Mouse (Mus musculus): ENCODE data around the gene Fam107b. TPM values are rescaled to one million over a fixed set of nuclear protein-coding genes. Genes with fewer than 3 reads are reported as not detected.

Gene Fam107b
- polyA plus RNA-seq, 1 experiment from 2014 or later: 39.1 TPM

- WGBS: 91% methylated on average over 5 of the region's 5 CpGs
- no peak overlapping the region for H3K27ac ChIP-seq
- H3K9ac ChIP-seq (replicated peaks): no peak overlapping the region
- no peak for ATAC-seq
- H3K27me3 ChIP-seq: no peaks in the 10 kb centered on the region
- H3K36me3 ChIP-seq: no peaks in the 10 kb centered on the region
- peaks cover 22% of the 10 kb centered on the region for H3K4me1 ChIP-seq (replicated peaks)
- H3K4me2 ChIP-seq (replicated peaks): no peak overlapping the region
- no peak overlapping the region for H3K4me3 ChIP-seq (replicated peaks)
- H3K9me3 ChIP-seq: no peaks in the 10 kb centered on the region
Measured at GRCm38 (mm10) chr2:3721107-3721506, 150.8 kb downstream of the Fam107b start.

DNA sequence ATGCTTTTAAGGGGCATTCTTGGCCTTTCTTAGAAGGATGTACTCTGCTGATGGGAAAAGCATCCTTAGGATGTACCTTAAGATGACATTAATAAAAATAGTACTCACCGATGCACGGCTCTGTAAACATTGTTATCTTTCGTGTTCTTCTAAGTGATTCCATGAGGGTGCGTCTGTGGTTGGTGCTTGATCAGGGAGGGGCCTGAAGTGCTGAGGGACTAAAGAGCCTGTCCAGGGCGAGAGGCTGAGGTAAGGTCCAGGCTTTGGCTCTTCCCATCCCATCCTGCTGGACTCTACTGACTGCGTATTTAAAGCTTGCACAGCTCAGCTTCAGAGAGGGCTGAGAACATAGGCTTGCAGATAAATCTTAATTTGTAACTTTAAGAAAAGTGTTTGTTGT lies 151.7 kb downstream of the Fam107b start:
- Histone ChIP-seq H3K4me1 (replicated peaks) (peaks cover 17% of the 10 kb centered on the region), H3K27ac (no peak overlapping the region), H3K9ac (replicated peaks) (no peak overlapping the region), H3K36me3 (no peaks in the 10 kb centered on the region), H3K9me3 (no peaks in the 10 kb centered on the region), H3K27me3 (no peaks in the 10 kb centered on the region), H3K4me2 (replicated peaks) (no peak overlapping the region), H3K4me3 (replicated peaks) (no peak overlapping the region)
- WGBS: 88% methylated on average over 6 of the region's 6 CpGs
- ATAC-seq: no peak

DNA sequence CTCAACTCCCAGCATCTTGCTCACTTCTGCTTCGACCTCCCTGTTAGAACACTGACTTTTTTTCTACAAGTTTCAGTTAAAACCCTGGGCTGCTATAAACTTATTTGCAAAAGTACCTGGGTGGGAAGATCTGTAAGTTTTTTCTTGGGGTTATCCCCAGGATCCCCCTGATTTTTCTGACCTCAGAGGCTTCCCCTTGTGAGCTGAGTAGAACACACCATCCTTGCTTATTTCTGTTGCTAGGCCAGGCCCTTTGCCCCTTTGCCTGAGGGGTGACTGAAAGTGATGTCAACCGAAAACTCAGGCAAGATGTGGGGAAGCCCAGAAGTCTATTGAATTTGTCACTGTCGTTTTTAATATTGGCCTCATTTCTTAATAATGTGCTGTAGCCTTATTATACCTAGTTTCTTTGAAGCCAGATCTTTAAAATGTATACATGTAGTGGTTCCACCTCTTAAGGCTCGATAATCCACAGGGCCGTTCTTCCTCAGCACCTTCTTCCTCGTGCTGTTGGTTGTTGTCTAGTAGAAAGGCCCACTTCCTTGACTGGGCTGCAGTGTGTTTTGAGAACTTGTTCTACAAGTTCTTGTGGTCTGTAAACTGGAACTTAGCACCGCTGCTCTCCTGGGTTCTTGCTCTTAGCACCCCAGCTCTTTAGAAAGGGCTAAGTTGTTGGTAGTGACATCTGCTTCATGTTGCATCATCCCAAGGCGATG lies 153.3 kb downstream of the Fam107b start:
- ATAC-seq: no peak
- WGBS: 90% methylated on average over 8 of the region's 8 CpGs
- H3K9me3 ChIP-seq: no peaks in the 10 kb centered on the region

GRCm38 (mm10) chr2:3726501-3727078 lies 156.3 kb downstream of the Fam107b start:
- H3K27ac ChIP-seq: peak overlapping the region; percentile 19
- 81% methylated on average over 13 of the region's 13 CpGs for WGBS

More for the DNA sequence above, 153.3 kb downstream of the Fam107b start:
- Histone ChIP-seq H3K4me2 (replicated peaks) (no peak overlapping the region), H3K27me3 (no peaks in the 10 kb centered on the region), H3K4me1 (replicated peaks) (peaks cover 7% of the 10 kb centered on the region; the same call in 1 of the 2 replicates), H3K4me3 (replicated peaks) (no peak overlapping the region), H3K9ac (replicated peaks) (no peak overlapping the region), H3K27ac (no peak overlapping the region), H3K36me3 (no peaks in the 10 kb centered on the region)

GRCm38 (mm10) chr2:3727225-3727930 lies 157.1 kb downstream of the Fam107b start:
- no peaks in the 10 kb centered on the region for H3K9me3 ChIP-seq
- no peak overlapping the region for H3K4me3 ChIP-seq (replicated peaks)
- H3K27ac ChIP-seq: no peak overlapping the region
- no peak for ATAC-seq
- H3K9ac ChIP-seq (replicated peaks): no peak overlapping the region
- 88% methylated on average over 5 of the region's 5 CpGs for WGBS
- H3K4me2 ChIP-seq (replicated peaks): no peak overlapping the region
- no peaks in the 10 kb centered on the region for H3K36me3 ChIP-seq
- H3K4me1 ChIP-seq (replicated peaks): peaks cover 19% of the 10 kb centered on the region
- no peaks in the 10 kb centered on the region for H3K27me3 ChIP-seq

More at GRCm38 (mm10) chr2:3726501-3727078, 156.3 kb downstream of the Fam107b start:
- Histone ChIP-seq H3K9me3 (no peaks in the 10 kb centered on the region), H3K4me2 (replicated peaks) (no peak overlapping the region), H3K4me3 (replicated peaks) (no peak overlapping the region), H3K36me3 (no peaks in the 10 kb centered on the region), H3K4me1 (replicated peaks) (peaks cover 19% of the 10 kb centered on the region), H3K27me3 (no peaks in the 10 kb centered on the region), H3K9ac (replicated peaks) (no peak overlapping the region)
- no peak for ATAC-seq

GRCm38 (mm10) chr2:3728090-3728489 lies 157.8 kb downstream of the Fam107b start:
- no peaks in the 10 kb centered on the region for H3K9me3 ChIP-seq
- no peak overlapping the region for H3K9ac ChIP-seq (replicated peaks)
- H3K4me3 ChIP-seq (replicated peaks): no peak overlapping the region
- peaks cover 24% of the 10 kb centered on the region for H3K4me1 ChIP-seq (replicated peaks)
- ATAC-seq: no peak
- H3K27me3 ChIP-seq: no peaks in the 10 kb centered on the region
- WGBS: 91% methylated on average over 4 of the region's 4 CpGs
- H3K36me3 ChIP-seq: no peaks in the 10 kb centered on the region
- H3K4me2 ChIP-seq (replicated peaks): no peak overlapping the region
- H3K27ac ChIP-seq: no peak overlapping the region

- H3K4me1 ChIP-seq (replicated peaks): peaks cover 22% of the 10 kb centered on the region
- H3K36me3 ChIP-seq: no peaks in the 10 kb centered on the region
- H3K4me3 ChIP-seq (replicated peaks): no peak overlapping the region
- H3K27me3 ChIP-seq: no peaks in the 10 kb centered on the region
- no peak overlapping the region for H3K9ac ChIP-seq (replicated peaks)
- H3K9me3 ChIP-seq: no peaks in the 10 kb centered on the region
- ATAC-seq: no peak
- WGBS: 95% methylated on average over 3 of the region's 3 CpGs
- no peak overlapping the region for H3K27ac ChIP-seq
- H3K4me2 ChIP-seq (replicated peaks): no peak overlapping the region
Measured at GRCm38 (mm10) chr2:3729586-3729985, 159.3 kb downstream of the Fam107b start.

- no peak for ATAC-seq
- no peak overlapping the region for H3K4me3 ChIP-seq (replicated peaks)
- no peak overlapping the region for H3K4me2 ChIP-seq (replicated peaks)
- H3K9ac ChIP-seq (replicated peaks): no peak overlapping the region
- no peak overlapping the region for H3K27ac ChIP-seq
- WGBS: 65% methylated on average over 10 of the region's 10 CpGs
- H3K36me3 ChIP-seq: no peaks in the 10 kb centered on the region
- no peaks in the 10 kb centered on the region for H3K27me3 ChIP-seq
- H3K4me1 ChIP-seq (replicated peaks): peaks cover 24% of the 10 kb centered on the region
- H3K9me3 ChIP-seq: no peaks in the 10 kb centered on the region
Measured at GRCm38 (mm10) chr2:3730744-3731143, 160.5 kb downstream of the Fam107b start.

DNA sequence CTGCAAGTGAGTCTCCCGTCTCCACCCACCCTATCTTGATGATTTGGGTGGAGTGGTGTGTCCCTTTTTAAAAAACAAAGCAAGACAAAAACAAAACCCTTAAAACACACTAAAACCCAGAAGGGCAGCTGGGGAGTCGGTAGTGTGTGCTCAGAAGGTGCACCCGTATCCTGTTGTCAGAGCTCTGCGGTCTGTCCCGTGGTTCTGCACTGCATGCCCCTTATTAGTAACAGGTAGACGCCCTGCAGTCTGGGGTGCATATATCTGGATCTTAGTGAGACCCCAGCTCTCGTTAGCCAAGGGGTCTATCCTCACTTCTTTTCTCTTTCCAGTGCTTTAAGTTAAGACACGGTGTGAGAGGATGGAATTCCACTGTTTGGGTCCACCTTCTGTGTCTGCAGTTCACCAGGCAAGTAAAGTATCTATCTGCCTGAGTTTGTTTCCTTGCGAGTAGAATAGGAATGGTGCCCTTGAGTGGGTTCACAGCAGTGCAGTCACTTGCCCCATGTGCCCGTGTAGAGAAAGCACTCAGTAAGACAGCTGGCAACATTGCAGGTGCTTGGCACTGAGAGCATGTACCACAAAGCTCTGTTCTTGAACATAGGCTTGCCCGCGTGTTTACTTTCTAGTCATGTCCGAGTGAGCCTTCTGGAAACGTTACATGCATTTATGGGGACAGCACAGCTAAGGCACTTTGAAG lies 161.2 kb downstream of the Fam107b start:
- no peak overlapping the region for H3K4me3 ChIP-seq (replicated peaks)
- 88% methylated on average over 14 of the region's 14 CpGs for WGBS
- H3K36me3 ChIP-seq: no peaks in the 10 kb centered on the region
- no peak overlapping the region for H3K27ac ChIP-seq
- no peak overlapping the region for H3K4me2 ChIP-seq (replicated peaks)
- ATAC-seq: no peak
- H3K4me1 ChIP-seq (replicated peaks): peaks cover 20% of the 10 kb centered on the region
- H3K27me3 ChIP-seq: no peaks in the 10 kb centered on the region
- no peaks in the 10 kb centered on the region for H3K9me3 ChIP-seq
- H3K9ac ChIP-seq (replicated peaks): no peak overlapping the region

GRCm38 (mm10) chr2:3737917-3738694 lies 167.8 kb downstream of the Fam107b start:
- Histone ChIP-seq H3K4me2 (replicated peaks) (no peak overlapping the region), H3K27ac (peak overlapping the region; percentile 30; the same call in 1 of the 2 replicates), H3K4me3 (replicated peaks) (no peak overlapping the region), H3K36me3 (no peaks in the 10 kb centered on the region), H3K4me1 (replicated peaks) (peaks cover 46% of the 10 kb centered on the region), H3K27me3 (no peaks in the 10 kb centered on the region), H3K9ac (replicated peaks) (no peak overlapping the region), H3K9me3 (no peaks in the 10 kb centered on the region)
- 68% methylated on average over 6 of the region's 6 CpGs for WGBS
- ATAC-seq: no peak

GRCm38 (mm10) chr2:3738734-3739133 lies 168.4 kb downstream of the Fam107b start:
- Histone ChIP-seq H3K36me3 (no peaks in the 10 kb centered on the region), H3K4me1 (replicated peaks) (peaks cover 49% of the 10 kb centered on the region), H3K4me3 (replicated peaks) (no peak overlapping the region), H3K9ac (replicated peaks) (no peak overlapping the region), H3K27me3 (no peaks in the 10 kb centered on the region), H3K4me2 (replicated peaks) (no peak overlapping the region), H3K27ac (no peak overlapping the region), H3K9me3 (no peaks in the 10 kb centered on the region)
- ATAC-seq: no peak
- 86% methylated on average over 12 of the region's 12 CpGs for WGBS

Data from midbrain, embryonic 13.5 days (tissue).